Mouse (Mus musculus) cerebellum, adult 18-20 months (tissue): Measurements from ENCODE around the gene Ngp.

Experiments used
- DNase-seq, 2 experiments: peaks; one replicate each; pipeline ENCODE4 v3.0.0; 2021

Gene Ngp

DNA sequence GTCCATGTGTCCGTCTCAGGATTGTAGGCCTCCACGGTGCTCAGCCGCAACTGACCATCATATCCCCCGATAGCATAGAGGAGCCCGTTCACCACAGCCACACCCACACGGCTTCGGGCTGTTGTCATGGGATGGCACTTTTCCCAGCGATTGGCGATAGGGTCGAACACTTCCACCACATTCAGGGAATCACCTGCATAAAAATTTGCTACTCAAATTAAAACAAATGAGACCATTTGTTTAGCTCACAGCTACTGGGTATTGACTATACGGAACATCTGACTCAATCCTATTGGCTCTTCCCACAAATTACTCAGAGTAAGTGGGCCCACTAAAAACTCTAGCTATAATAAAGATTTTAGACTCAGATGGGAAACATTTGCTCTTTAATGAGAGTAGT, 16.5 kb downstream of the Ngp start:
- DNase-seq, result no peak

DNA sequence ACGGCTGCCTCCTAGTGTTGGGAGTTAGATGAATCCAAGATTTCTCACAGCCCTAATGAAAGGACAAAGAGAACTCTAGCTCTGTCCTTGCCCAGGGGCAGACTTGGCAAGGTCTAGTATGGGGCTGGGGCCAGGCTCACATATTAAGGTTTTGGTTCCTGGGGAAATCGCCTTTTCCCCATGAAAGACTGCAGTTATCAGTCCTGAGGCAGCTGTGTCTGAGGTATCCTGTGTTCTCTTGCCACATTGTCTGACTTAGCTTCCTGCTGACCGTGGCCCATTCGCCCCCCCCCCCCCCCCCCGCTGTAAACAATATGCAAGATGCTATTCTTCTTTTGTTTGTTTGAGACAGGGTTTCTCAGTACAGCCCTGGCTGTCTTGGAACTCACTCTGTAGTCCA, 20.5 kb downstream of the Ngp start:
- DNase-seq, result no peak

- DNase-seq, result no peak
These were observed 21.0 kb downstream of the Ngp start for GRCm38 (mm10) chr9:110440559-110440958.

- DNase-seq, result no peak
These were observed 28.8 kb downstream of the Ngp start for GRCm38 (mm10) chr9:110448356-110448755.

- DNase-seq, result peak; percentile 72 to 78
These were observed 29.5 kb downstream of the Ngp start for GRCm38 (mm10) chr9:110448857-110449617.

DNA sequence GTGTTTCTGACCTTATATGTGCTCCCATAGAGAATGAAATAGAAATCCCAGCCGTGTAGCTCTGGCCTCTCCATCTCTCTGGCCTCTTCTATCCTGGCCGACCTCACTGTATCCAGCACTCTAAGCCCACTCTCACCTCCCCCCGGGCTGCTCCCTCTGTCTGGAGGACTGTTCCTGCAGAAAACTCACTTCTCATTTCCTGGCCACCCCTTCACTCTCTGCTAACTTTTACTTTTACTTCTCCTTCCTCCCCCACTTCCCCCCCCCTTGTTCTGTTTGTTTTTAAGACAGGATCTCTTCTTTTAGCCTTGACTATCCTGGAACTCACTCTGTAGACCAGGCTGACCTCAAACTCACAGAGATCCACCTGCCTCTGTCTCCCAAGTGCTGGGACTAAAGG, 33.0 kb downstream of the Ngp start:
- DNase-seq, result no peak

DNA sequence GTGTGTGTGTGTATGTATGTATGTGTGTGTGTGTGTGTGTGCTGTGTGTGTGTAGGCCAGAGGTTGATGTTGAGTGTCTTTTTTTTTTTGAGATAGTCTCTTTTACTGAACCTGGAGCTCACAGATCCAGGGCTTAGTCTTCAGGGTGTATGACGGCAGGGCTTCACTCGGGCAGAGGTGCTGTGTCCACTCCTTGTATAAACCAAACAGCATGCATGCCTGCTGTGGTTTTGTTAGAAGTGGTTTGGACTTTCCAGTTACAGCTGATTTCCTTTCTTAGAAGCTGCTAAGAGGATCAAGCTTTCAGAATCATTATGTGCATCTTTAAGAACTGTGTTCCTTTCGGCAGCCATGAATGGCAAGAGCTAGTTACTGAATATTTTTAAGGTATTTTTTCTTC, 38.4 kb downstream of the Ngp start:
- no peak for DNase-seq

- no peak for DNase-seq
These were observed 39.7 kb downstream of the Ngp start for GRCm38 (mm10) chr9:110459145-110459727.

DNA sequence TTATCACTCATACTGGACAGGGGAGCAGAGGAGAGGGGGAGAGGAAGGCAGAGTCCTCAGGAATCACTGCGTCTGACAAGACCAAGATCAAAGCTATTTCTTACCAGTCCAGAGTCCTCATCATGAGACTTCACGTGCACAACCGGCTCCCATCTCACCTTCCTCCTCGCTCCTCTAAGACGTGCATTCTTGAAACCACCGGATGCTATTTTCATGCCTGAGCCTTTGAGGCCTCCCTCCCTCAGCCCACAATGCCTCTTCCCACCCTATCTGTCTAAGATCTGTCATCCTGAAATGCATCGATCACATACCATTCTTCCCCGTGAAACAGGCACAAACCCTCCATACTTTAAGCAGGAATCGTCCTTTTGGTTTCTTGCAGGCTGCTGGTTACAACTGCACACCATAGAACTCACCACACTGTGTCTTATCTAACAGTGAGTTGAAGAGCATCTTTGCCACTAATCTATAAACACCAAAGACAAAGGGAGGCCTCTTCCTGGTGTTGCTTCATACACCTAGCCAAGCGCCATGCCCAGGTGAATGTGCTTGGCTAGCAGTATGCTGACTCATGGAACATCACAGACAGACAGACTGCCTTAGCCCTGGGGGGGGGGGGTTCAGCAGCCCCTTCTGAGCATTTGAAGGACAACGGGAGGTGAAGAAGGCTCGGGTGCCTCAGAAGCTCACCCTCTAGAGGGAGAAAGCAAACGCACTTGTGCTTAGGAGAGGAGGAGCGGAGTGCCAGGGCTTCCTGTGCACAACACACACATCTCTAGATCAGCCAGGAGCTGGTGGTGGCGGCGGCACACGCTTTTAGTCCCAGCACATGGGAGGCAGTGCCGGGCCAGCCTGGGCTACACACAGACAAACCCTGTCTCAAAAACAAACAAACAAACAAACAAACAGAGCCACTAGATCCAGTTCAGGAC, 41.6 kb downstream of the Ngp start:
- no peak for DNase-seq

- DNase-seq, result no peak
These were observed 42.8 kb downstream of the Ngp start for GRCm38 (mm10) chr9:110462321-110462720.

DNA sequence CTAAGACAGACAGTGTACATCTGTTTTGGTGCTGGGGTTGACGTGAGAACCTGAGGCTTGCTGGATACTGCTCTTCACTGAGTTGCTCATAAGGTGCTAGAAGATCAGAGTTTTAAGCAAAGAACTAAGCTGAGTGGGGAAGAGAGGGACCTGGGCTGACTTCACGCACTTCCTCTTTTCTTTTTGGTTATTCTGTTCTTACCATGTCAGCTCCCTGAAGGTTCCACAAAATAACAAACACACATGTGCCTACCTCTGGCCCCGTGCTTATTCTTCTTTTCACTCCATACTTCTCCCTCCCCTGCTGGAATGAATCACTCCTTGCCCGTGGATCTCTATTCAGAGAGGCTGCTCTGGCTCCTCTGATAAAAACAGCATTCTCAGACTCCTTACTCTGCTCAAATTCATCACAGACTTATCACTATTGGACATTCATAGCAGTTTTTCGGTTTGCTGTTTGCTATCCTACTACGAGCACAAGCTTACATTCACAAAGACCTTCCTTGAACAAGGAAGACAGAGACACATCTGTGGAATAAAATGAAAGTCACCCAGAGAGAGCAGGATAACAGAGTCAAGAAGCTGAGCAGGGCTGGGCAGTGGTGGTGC, 44.5 kb downstream of the Ngp start:
- DNase-seq, result no peak

- no peak for DNase-seq
These were observed 45.8 kb downstream of the Ngp start for GRCm38 (mm10) chr9:110465336-110465735.

DNA sequence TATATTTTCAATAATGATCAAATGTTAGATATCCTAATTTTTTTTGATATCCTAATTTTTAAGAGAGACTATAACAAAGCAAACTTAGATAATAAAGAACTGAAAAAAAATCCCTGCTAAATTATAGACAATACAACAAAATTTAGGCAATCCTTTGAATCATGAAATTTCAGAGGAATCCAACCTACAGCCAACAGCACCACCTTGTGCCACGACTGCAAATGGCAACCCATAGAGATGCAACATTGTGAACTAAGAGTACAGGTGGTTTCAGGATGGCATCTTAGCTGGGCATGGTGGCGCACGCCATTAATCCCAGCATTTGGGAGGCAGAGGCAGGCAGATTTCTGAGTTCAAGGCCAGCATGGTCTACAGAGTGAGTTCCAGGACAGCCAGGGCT, 46.6 kb downstream of the Ngp start:
- no peak for DNase-seq
